Mouse (Mus musculus): ENCODE results near the gene Pex16.
A peak's percentile ranks its signal among the peaks of the same experiment; 100 is the strongest.

Pex16 gene

GRCm38 (mm10) chr2:92374514-92374913 lies at the start of gene Pex16, which contains the start of gene Large2:
Pex16 (plus strand) TSS chr2:92374676.
Large2 (minus strand) TSS chr2:92374869.
- DNase-seq (ENCODE audit: low spot score) = no peak

GRCm38 (mm10) chr2:92325676-92326075 lies 48.8 kb upstream of the Pex16 start:
- no peak for DNase-seq (ENCODE audit: low spot score)

- no peak for DNase-seq (ENCODE audit: low spot score)
Observed at GRCm38 (mm10) chr2:92326221-92326620, 48.3 kb upstream of the Pex16 start.

GRCm38 (mm10) chr2:92327601-92328000 lies 46.9 kb upstream of the Pex16 start:
- DNase-seq (ENCODE audit: low spot score) = no peak

- DNase-seq (ENCODE audit: low spot score) = no peak
Observed at GRCm38 (mm10) chr2:92328206-92328605, 46.3 kb upstream of the Pex16 start.

GRCm38 (mm10) chr2:92330840-92331239 lies 43.6 kb upstream of the Pex16 start:
- DNase-seq (ENCODE audit: low spot score) = no peak

- no peak for DNase-seq (ENCODE audit: low spot score)
Observed at GRCm38 (mm10) chr2:92331410-92331809, 43.1 kb upstream of the Pex16 start.

- DNase-seq (ENCODE audit: low spot score) = no peak
Observed at GRCm38 (mm10) chr2:92331871-92332270, 42.6 kb upstream of the Pex16 start.

- DNase-seq (ENCODE audit: low spot score) = no peak
Observed at GRCm38 (mm10) chr2:92342418-92342817, 32.1 kb upstream of the Pex16 start.

GRCm38 (mm10) chr2:92347191-92347590 lies 27.3 kb upstream of the Pex16 start:
- DNase-seq (ENCODE audit: low spot score) = no peak

GRCm38 (mm10) chr2:92349589-92350425 lies 24.7 kb upstream of the Pex16 start:
- no peak for DNase-seq (ENCODE audit: low spot score)

- DNase-seq (ENCODE audit: low spot score) = no peak
Observed at GRCm38 (mm10) chr2:92350686-92351085, 23.8 kb upstream of the Pex16 start.

- DNase-seq (ENCODE audit: low spot score) = no peak
Observed at GRCm38 (mm10) chr2:92353402-92353801, 21.1 kb upstream of the Pex16 start.

GRCm38 (mm10) chr2:92354224-92354623 lies 20.3 kb upstream of the Pex16 start:
- no peak for DNase-seq (ENCODE audit: low spot score)

- no peak for DNase-seq (ENCODE audit: low spot score)
Observed at GRCm38 (mm10) chr2:92359301-92359700, 15.2 kb upstream of the Pex16 start.

GRCm38 (mm10) chr2:92360186-92360823 lies 14.2 kb upstream of the Pex16 start:
- no peak for DNase-seq (ENCODE audit: low spot score)

- DNase-seq (ENCODE audit: low spot score) = peak; percentile 6
Observed at GRCm38 (mm10) chr2:92360893-92361292, 13.6 kb upstream of the Pex16 start.

GRCm38 (mm10) chr2:92361795-92362194 lies 12.7 kb upstream of the Pex16 start:
- DNase-seq (ENCODE audit: low spot score) = no peak

- no peak for DNase-seq (ENCODE audit: low spot score)
Observed at GRCm38 (mm10) chr2:92362571-92363228, 11.8 kb upstream of the Pex16 start.

GRCm38 (mm10) chr2:92364086-92364485 lies 10.4 kb upstream of the Pex16 start:
- no peak for DNase-seq (ENCODE audit: low spot score)

GRCm38 (mm10) chr2:92365568-92365967 lies 8.9 kb upstream of the Pex16 start:
- DNase-seq (ENCODE audit: low spot score) = no peak

GRCm38 (mm10) chr2:92367383-92368029 lies 7.0 kb upstream of the Pex16 start:
- DNase-seq (ENCODE audit: low spot score) = no peak

All from testis, postnatal 14 days (tissue).